Mouse (Mus musculus) small intestine, adult 2 months (tissue): ENCODE data around the gene Abracl.

Experiments used
- CTCF ChIP-seq: fragments of 200-500 bp; IDR thresholded peaks from 2 replicates; pipeline ENCODE4 v1.5.1; 2012; ENCODE audit warnings: low read depth, mild to moderate bottlenecking, control low read depth, inconsistent platforms, low read length, moderate library complexity, mixed read lengths; ENCODE audit not compliant: insufficient replicate concordance, insufficient read length; ENCODE audit errors: extremely low read depth
- POLR2A ChIP-seq: fragments of 200-500 bp; IDR thresholded peaks from 2 replicates; pipeline ENCODE4 v1.6.1; 2012; ENCODE audit warnings: low read depth, mild to moderate bottlenecking, control low read depth, inconsistent platforms, low read length, moderate library complexity

GRCm38 (mm10) chr10:17966090-17966489 is 57.0 kb downstream of the Abracl start:
- no peak for TF ChIP-seq POLR2A
- no peak for TF ChIP-seq CTCF
